Mouse (Mus musculus): Measurements from ENCODE around the gene Sypl. TPM values are rescaled to one million over a fixed set of nuclear protein-coding genes. Genes with fewer than 3 reads are reported as not detected.

Gene Sypl
- polyA plus RNA-seq, 1 experiment = 62.4 TPM

GRCm38 (mm10) chr12:33016824-33017705 is 63.4 kb downstream of the Sypl start:
- H3K36me3 ChIP-seq (ENCODE audit: control insufficient read depth, insufficient read depth, low read length) = no peaks in the 10 kb centered on the region
- no peak overlapping the region for H3K4me3 ChIP-seq (ENCODE audit: control insufficient read depth, insufficient read depth, low read length)
- TF ChIP-seq CTCF (IDR thresholded peaks at IDR 0.05; ENCODE audit: borderline replicate concordance, control insufficient read depth, extremely low read depth, insufficient read depth, low read length, poor library complexity) = no peak
- TF ChIP-seq POLR2A (IDR thresholded peaks at IDR 0.05; ENCODE audit: control insufficient read depth, extremely low read depth, insufficient read depth, low read length, poor library complexity) = no peak
- WGBS = 35% methylated on average over 7 of the region's 7 CpGs
- H3K4me1 ChIP-seq (replicated peaks; ENCODE audit: control insufficient read depth, insufficient read depth, low read length) = no peaks in the 10 kb centered on the region
- H3K27me3 ChIP-seq (ENCODE audit: control insufficient read depth, insufficient read depth, low read length) = no peaks in the 10 kb centered on the region
- H3K27ac ChIP-seq (ENCODE audit: control insufficient read depth, insufficient read depth, low read length) = no peak overlapping the region
- no peak for DNase-seq

GRCm38 (mm10) chr12:33018601-33019000 is 64.9 kb downstream of the Sypl start:
- 88% methylated on average over 4 of the region's 4 CpGs for WGBS
- TF ChIP-seq POLR2A (IDR thresholded peaks at IDR 0.05; ENCODE audit: control insufficient read depth, extremely low read depth, insufficient read depth, low read length, poor library complexity) (no peak), CTCF (IDR thresholded peaks at IDR 0.05; ENCODE audit: borderline replicate concordance, control insufficient read depth, extremely low read depth, insufficient read depth, low read length, poor library complexity) (no peak)
- no peak overlapping the region for H3K27ac ChIP-seq (ENCODE audit: control insufficient read depth, insufficient read depth, low read length)
- no peaks in the 10 kb centered on the region for H3K4me1 ChIP-seq (replicated peaks; ENCODE audit: control insufficient read depth, insufficient read depth, low read length)
- H3K27me3 ChIP-seq (ENCODE audit: control insufficient read depth, insufficient read depth, low read length) = no peaks in the 10 kb centered on the region
- H3K4me3 ChIP-seq (ENCODE audit: control insufficient read depth, insufficient read depth, low read length) = no peak overlapping the region
- DNase-seq = no peak
- no peaks in the 10 kb centered on the region for H3K36me3 ChIP-seq (ENCODE audit: control insufficient read depth, insufficient read depth, low read length)

DNA sequence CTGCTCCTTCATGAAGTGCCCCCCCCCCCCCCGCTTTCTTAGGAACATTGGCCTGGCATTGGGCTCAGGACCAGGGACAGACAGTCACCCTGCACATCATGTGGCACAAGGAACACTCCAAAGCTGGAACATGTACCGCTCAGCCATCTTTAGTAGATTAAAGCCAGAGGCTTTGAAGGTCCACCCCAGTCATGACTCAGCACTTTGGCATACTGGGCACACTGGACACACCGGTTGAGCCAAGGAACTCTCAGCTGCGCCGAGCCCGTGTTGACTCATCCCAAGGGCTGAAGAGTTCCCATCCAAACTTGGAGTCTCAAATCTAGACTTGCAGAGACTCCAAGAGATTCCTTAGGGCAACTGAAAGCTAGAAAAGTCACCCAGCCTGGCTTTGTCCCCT is 66.3 kb downstream of the Sypl start:
- Histone ChIP-seq H3K4me1 (replicated peaks; ENCODE audit: control insufficient read depth, insufficient read depth, low read length) (no peaks in the 10 kb centered on the region), H3K27ac (ENCODE audit: control insufficient read depth, insufficient read depth, low read length) (no peak overlapping the region), H3K4me3 (ENCODE audit: control insufficient read depth, insufficient read depth, low read length) (no peak overlapping the region), H3K36me3 (ENCODE audit: control insufficient read depth, insufficient read depth, low read length) (no peaks in the 10 kb centered on the region), H3K27me3 (ENCODE audit: control insufficient read depth, insufficient read depth, low read length) (no peaks in the 10 kb centered on the region)
- no peak for TF ChIP-seq CTCF (IDR thresholded peaks at IDR 0.05; ENCODE audit: borderline replicate concordance, control insufficient read depth, extremely low read depth, insufficient read depth, low read length, poor library complexity)
- no peak for TF ChIP-seq POLR2A (IDR thresholded peaks at IDR 0.05; ENCODE audit: control insufficient read depth, extremely low read depth, insufficient read depth, low read length, poor library complexity)
- 88% methylated on average over 6 of the region's 6 CpGs for WGBS
- DNase-seq = no peak

DNA sequence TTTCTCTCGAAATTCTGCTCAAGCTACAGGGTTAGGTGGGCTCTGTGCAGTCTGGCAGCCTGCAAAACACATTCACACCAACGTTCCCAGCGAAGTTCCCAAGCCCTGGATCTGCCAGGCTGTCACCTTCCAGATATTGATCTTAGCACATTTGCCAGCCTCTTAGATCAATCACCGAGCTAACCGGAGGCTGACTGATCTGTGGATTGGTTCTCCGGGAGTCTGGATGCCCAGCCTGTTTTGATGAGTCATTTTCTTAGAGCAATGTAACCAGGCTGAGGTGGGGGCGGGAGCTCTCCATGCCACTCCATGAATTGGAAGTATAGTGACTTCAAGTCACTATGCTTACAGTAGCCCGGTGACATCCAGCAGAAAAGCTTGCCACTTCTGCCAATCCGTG is 67.4 kb downstream of the Sypl start:
- Histone ChIP-seq H3K27me3 (ENCODE audit: control insufficient read depth, insufficient read depth, low read length) (no peaks in the 10 kb centered on the region), H3K4me3 (ENCODE audit: control insufficient read depth, insufficient read depth, low read length) (no peak overlapping the region), H3K36me3 (ENCODE audit: control insufficient read depth, insufficient read depth, low read length) (no peaks in the 10 kb centered on the region), H3K4me1 (replicated peaks; ENCODE audit: control insufficient read depth, insufficient read depth, low read length) (no peaks in the 10 kb centered on the region), H3K27ac (ENCODE audit: control insufficient read depth, insufficient read depth, low read length) (no peak overlapping the region)
- WGBS = 94% methylated on average over 9 of the region's 9 CpGs
- no peak for TF ChIP-seq POLR2A (IDR thresholded peaks at IDR 0.05; ENCODE audit: control insufficient read depth, extremely low read depth, insufficient read depth, low read length, poor library complexity)
- no peak for TF ChIP-seq CTCF (IDR thresholded peaks at IDR 0.05; ENCODE audit: borderline replicate concordance, control insufficient read depth, extremely low read depth, insufficient read depth, low read length, poor library complexity)
- no peak for DNase-seq

GRCm38 (mm10) chr12:33021751-33022150 is 68.1 kb downstream of the Sypl start:
- H3K27me3 ChIP-seq (ENCODE audit: control insufficient read depth, insufficient read depth, low read length) = no peaks in the 10 kb centered on the region
- no peaks in the 10 kb centered on the region for H3K4me1 ChIP-seq (replicated peaks; ENCODE audit: control insufficient read depth, insufficient read depth, low read length)
- no peak for TF ChIP-seq CTCF (IDR thresholded peaks at IDR 0.05; ENCODE audit: borderline replicate concordance, control insufficient read depth, extremely low read depth, insufficient read depth, low read length, poor library complexity)
- no peak for TF ChIP-seq POLR2A (IDR thresholded peaks at IDR 0.05; ENCODE audit: control insufficient read depth, extremely low read depth, insufficient read depth, low read length, poor library complexity)
- no peak for DNase-seq
- no peak overlapping the region for H3K4me3 ChIP-seq (ENCODE audit: control insufficient read depth, insufficient read depth, low read length)
- H3K27ac ChIP-seq (ENCODE audit: control insufficient read depth, insufficient read depth, low read length) = no peak overlapping the region
- H3K36me3 ChIP-seq (ENCODE audit: control insufficient read depth, insufficient read depth, low read length) = no peaks in the 10 kb centered on the region
- 87% methylated on average over 4 of the region's 4 CpGs for WGBS

DNA sequence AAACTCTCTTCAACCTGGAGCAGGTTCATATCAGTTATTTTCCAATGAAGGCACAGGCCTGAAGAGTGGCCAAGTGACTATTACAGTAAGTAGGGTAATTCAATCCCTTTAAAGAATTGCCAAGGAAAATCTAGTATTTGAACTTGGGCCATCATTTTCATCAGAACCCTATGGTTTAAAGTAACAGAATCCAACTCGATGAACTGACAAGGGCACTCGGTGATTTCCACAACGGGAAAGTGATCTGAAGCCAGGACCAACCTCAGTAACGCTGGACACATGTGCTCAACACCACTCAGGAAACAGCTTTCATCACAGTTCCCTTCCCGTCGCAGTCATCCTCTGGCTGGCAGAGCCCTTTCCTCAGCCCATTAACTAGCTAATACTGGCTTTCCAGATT is 70.8 kb downstream of the Sypl start:
- WGBS = 73% methylated on average over 6 of the region's 6 CpGs
- no peak for TF ChIP-seq CTCF (IDR thresholded peaks at IDR 0.05; ENCODE audit: borderline replicate concordance, control insufficient read depth, extremely low read depth, insufficient read depth, low read length, poor library complexity)
- no peak for TF ChIP-seq POLR2A (IDR thresholded peaks at IDR 0.05; ENCODE audit: control insufficient read depth, extremely low read depth, insufficient read depth, low read length, poor library complexity)
- Histone ChIP-seq H3K4me1 (replicated peaks; ENCODE audit: control insufficient read depth, insufficient read depth, low read length) (no peaks in the 10 kb centered on the region), H3K36me3 (ENCODE audit: control insufficient read depth, insufficient read depth, low read length) (no peaks in the 10 kb centered on the region), H3K27me3 (ENCODE audit: control insufficient read depth, insufficient read depth, low read length) (no peaks in the 10 kb centered on the region), H3K4me3 (ENCODE audit: control insufficient read depth, insufficient read depth, low read length) (no peak overlapping the region), H3K27ac (ENCODE audit: control insufficient read depth, insufficient read depth, low read length) (no peak overlapping the region)
- DNase-seq = no peak
